Mouse (Mus musculus) splenic B cell, adult 2 months (primary cell): ENCODE measurements around the gene Tap1.
A peak's percentile ranks its signal among the peaks of the same experiment; 100 is the strongest.

ENCODE experiments used
- DNase-seq: peaks from one replicate; pipeline ENCODE4 v3.0.0-alpha.2; 2011; ENCODE audit warnings: low read depth, low spot score
- H3K27me3 ChIP-seq: 2 replicates; pipeline ENCODE4 v1.6.1; 2012; ENCODE audit warnings: mild to moderate bottlenecking, low read length, moderate library complexity, mixed read lengths; ENCODE audit not compliant: control insufficient read depth, poor library complexity, insufficient read depth, severe bottlenecking
- H3K36me3 ChIP-seq: 2 replicates; pipeline ENCODE4 v1.6.1; 2012; ENCODE audit warnings: mild to moderate bottlenecking, low read length, moderate library complexity, mixed read lengths; ENCODE audit not compliant: control insufficient read depth, poor library complexity, insufficient read depth, severe bottlenecking

Tap1 gene

GRCm38 (mm10) chr17:34165033-34165730 lies 22.2 kb upstream of the Tap1 start:
- Histone ChIP-seq H3K36me3 (peaks cover 10% of the 10 kb centered on the region), H3K27me3 (no peaks in the 10 kb centered on the region)
- DNase-seq, result peak; percentile 66

- DNase-seq, result peak; percentile 87
Measured at GRCm38 (mm10) chr17:34169279-34169678, 18.1 kb upstream of the Tap1 start.

GRCm38 (mm10) chr17:34170487-34170876 lies 16.9 kb upstream of the Tap1 start:
- DNase-seq, result no peak

More at GRCm38 (mm10) chr17:34169279-34169678, 18.1 kb upstream of the Tap1 start:
- no peaks in the 10 kb centered on the region for H3K27me3 ChIP-seq
- no peaks in the 10 kb centered on the region for H3K36me3 ChIP-seq

GRCm38 (mm10) chr17:34170877-34171498 lies 16.4 kb upstream of the Tap1 start:
- Histone ChIP-seq H3K36me3 (no peaks in the 10 kb centered on the region), H3K27me3 (no peaks in the 10 kb centered on the region)
- peak; percentile 96 for DNase-seq

More at GRCm38 (mm10) chr17:34170487-34170876, 16.9 kb upstream of the Tap1 start:
- Histone ChIP-seq H3K36me3 (no peaks in the 10 kb centered on the region), H3K27me3 (no peaks in the 10 kb centered on the region)

- DNase-seq, result peak; percentile 61
- H3K27me3 ChIP-seq, result no peaks in the 10 kb centered on the region
- H3K36me3 ChIP-seq, result no peaks in the 10 kb centered on the region
Measured at GRCm38 (mm10) chr17:34172528-34172927, 14.8 kb upstream of the Tap1 start.

GRCm38 (mm10) chr17:34174075-34174474 lies 13.3 kb upstream of the Tap1 start:
- peak; percentile 81 for DNase-seq
- no peaks in the 10 kb centered on the region for H3K27me3 ChIP-seq
- H3K36me3 ChIP-seq, result no peaks in the 10 kb centered on the region

- DNase-seq, result peak; percentile 69
- Histone ChIP-seq H3K27me3 (no peaks in the 10 kb centered on the region), H3K36me3 (peaks cover 3% of the 10 kb centered on the region)
Measured at GRCm38 (mm10) chr17:34177179-34177578, 10.2 kb upstream of the Tap1 start.

GRCm38 (mm10) chr17:34179019-34179418 lies 8.3 kb upstream of the Tap1 start:
- no peak for DNase-seq
- no peaks in the 10 kb centered on the region for H3K27me3 ChIP-seq
- H3K36me3 ChIP-seq, result peaks cover 16% of the 10 kb centered on the region

GRCm38 (mm10) chr17:34179913-34180859 lies 7.2 kb upstream of the Tap1 start:
- peak; percentile 62 for DNase-seq
- Histone ChIP-seq H3K36me3 (peaks cover 16% of the 10 kb centered on the region), H3K27me3 (no peaks in the 10 kb centered on the region)

- no peak for DNase-seq
- Histone ChIP-seq H3K27me3 (no peaks in the 10 kb centered on the region), H3K36me3 (peaks cover 16% of the 10 kb centered on the region)
Measured at GRCm38 (mm10) chr17:34183564-34184219, 3.7 kb upstream of the Tap1 start.

GRCm38 (mm10) chr17:34185526-34185925 lies 1.8 kb upstream of the Tap1 start:
- Histone ChIP-seq H3K36me3 (peaks cover 23% of the 10 kb centered on the region), H3K27me3 (no peaks in the 10 kb centered on the region)
- DNase-seq, result no peak

- peaks cover 31% of the 10 kb centered on the region for H3K36me3 ChIP-seq
- no peak for DNase-seq
Measured at GRCm38 (mm10) chr17:34186885-34187260, 480 bp upstream of the Tap1 start.

GRCm38 (mm10) chr17:34188010-34188409 lies 657 bp downstream of the Tap1 start:
- DNase-seq, result no peak
- H3K27me3 ChIP-seq, result no peaks in the 10 kb centered on the region

More at GRCm38 (mm10) chr17:34186885-34187260, 480 bp upstream of the Tap1 start:
- no peaks in the 10 kb centered on the region for H3K27me3 ChIP-seq

GRCm38 (mm10) chr17:34188986-34189385 lies 1.6 kb downstream of the Tap1 start:
- Histone ChIP-seq H3K36me3 (peaks cover 26% of the 10 kb centered on the region), H3K27me3 (no peaks in the 10 kb centered on the region)
- DNase-seq, result no peak

More at GRCm38 (mm10) chr17:34188010-34188409, 657 bp downstream of the Tap1 start:
- H3K36me3 ChIP-seq, result peaks cover 28% of the 10 kb centered on the region
